Mouse (Mus musculus) hindbrain, embryonic 11.5 days (tissue): ENCODE results near the gene Dnaic2. TPM values are rescaled to one million over a fixed set of nuclear protein-coding genes. Genes with fewer than 3 reads are reported as not detected.

ENCODE experiments used
- ATAC-seq: fragments of 200-750 bp; cut with Nextera tagmentation; 2 replicates; pipeline ENCODE4 v1.8.0; 2017; ENCODE audit warnings: mild to moderate bottlenecking, moderate TSS enrichment, moderate library complexity; ENCODE audit not compliant: low FRiP score
- DNase-seq: peaks from one replicate; pipeline ENCODE4 v3.0.0-alpha.2; 2015; ENCODE audit warnings: low spot score
- H3K27ac ChIP-seq: fragments of 300-500 bp; sonication (generic); 2 replicates; pipeline ENCODE4 v1.5.1; 2014; ENCODE audit warnings: mild to moderate bottlenecking, low read depth, low read length
- H3K27me3 ChIP-seq: fragments of 300-500 bp; sonication (generic); 2 replicates; pipeline ENCODE4 v1.6.1; 2014; ENCODE audit warnings: mild to moderate bottlenecking, low read length, moderate library complexity, mixed read lengths; ENCODE audit not compliant: control insufficient read depth, insufficient read depth
- H3K36me3 ChIP-seq: fragments of 300-500 bp; sonication (generic); 2 replicates; pipeline ENCODE4 v1.6.1; 2014; ENCODE audit warnings: mild to moderate bottlenecking, low read length, moderate library complexity, mixed read lengths; ENCODE audit not compliant: control insufficient read depth, insufficient read depth
- H3K4me1 ChIP-seq: fragments of 300-500 bp; sonication (generic); replicated peaks from 2 replicates; pipeline ENCODE4 v1.6.1; 2014; ENCODE audit warnings: low read length, mixed read lengths; ENCODE audit not compliant: control insufficient read depth, insufficient read depth
- H3K4me2 ChIP-seq: fragments of 300-500 bp; sonication (generic); replicated peaks from 2 replicates; pipeline ENCODE4 v1.6.1; 2014; ENCODE audit warnings: mild to moderate bottlenecking, low read depth, low read length
- H3K4me3 ChIP-seq: fragments of 300-500 bp; sonication (generic); 2 replicates; pipeline ENCODE4 v1.5.1; 2014; ENCODE audit warnings: low read depth, low read length
- H3K9ac ChIP-seq: fragments of 300-500 bp; sonication (generic); 2 replicates; pipeline ENCODE4 v1.6.1; 2014; ENCODE audit warnings: low read depth, low read length
- H3K9me3 ChIP-seq: fragments of 300-500 bp; sonication (generic); 2 replicates; pipeline ENCODE4 v1.6.1; 2016; ENCODE audit warnings: low read length; ENCODE audit not compliant: control insufficient read depth
- WGBS: fragments of 180-500 bp; shearing (Covaris S2); extraction: QIAGEN DNeasy Blood & Tissue Kit; methylation state at CpG from one replicate; pipeline ENCODE4 v1.1.7; 2014; 5-methylcytosine and 5-hydroxymethylcytosine counted together
- polyA plus RNA-seq: library from polyadenylated mRNA; unstranded; fragments of >200 nt; fragmentation: Nextera tagmentation; extraction: Ambion mirVana; gene quantifications from 2 replicates; pipeline ENCODE4 v1.2.1, GENCODE M21; 2014

Gene Dnaic2
- polyA plus RNA-seq, 1 experiment from 2014 or later, result 4.6 TPM

- Histone ChIP-seq H3K9me3 (no peaks in the 10 kb centered on the region), H3K36me3 (no peaks in the 10 kb centered on the region), H3K27me3 (peaks cover 23% of the 10 kb centered on the region; the same call in 1 of the 2 replicates), H3K4me3 (peak overlapping the region; percentile 14), H3K4me1 (peaks cover 16% of the 10 kb centered on the region), H3K9ac (peak overlapping the region; percentile 34), H3K4me2 (peak overlapping the region; percentile 49), H3K27ac (peak overlapping the region; percentile 99)
- DNase-seq (no peak), ATAC-seq (no peak)
- 30% methylated on average over 4 of the region's 4 CpGs for WGBS
Measured at GRCm38 (mm10) chr11:114794691-114795090, 67.5 kb downstream of the Dnaic2 start.

- peak overlapping the region; percentile 49 for H3K4me2 ChIP-seq
- peak overlapping the region; percentile 14 for H3K4me3 ChIP-seq
- H3K27ac ChIP-seq, result peak overlapping the region; percentile 99
- ATAC-seq, result peak; percentile 87
- no peaks in the 10 kb centered on the region for H3K36me3 ChIP-seq
- H3K9me3 ChIP-seq, result no peaks in the 10 kb centered on the region
- H3K4me1 ChIP-seq, result peaks cover 16% of the 10 kb centered on the region
- H3K9ac ChIP-seq, result peak overlapping the region; percentile 66
- WGBS, result 0% methylated on average over 7 of the region's 7 CpGs
- H3K27me3 ChIP-seq, result peaks cover 18% of the 10 kb centered on the region; the same call in 1 of the 2 replicates
- peak; percentile 93 for DNase-seq
Measured at GRCm38 (mm10) chr11:114795231-114795746, 68.1 kb downstream of the Dnaic2 start.

- H3K4me1 ChIP-seq, result peaks cover 16% of the 10 kb centered on the region
- H3K4me3 ChIP-seq, result peak within 1 kb of the TSS; percentile 14
- peak within 1 kb of the TSS; percentile 66 for H3K9ac ChIP-seq
- peak; percentile 84 for DNase-seq
- peaks cover 14% of the 10 kb centered on the region; the same call in 1 of the 2 replicates for H3K27me3 ChIP-seq
- H3K4me2 ChIP-seq, result peak within 1 kb of the TSS; percentile 49
- H3K36me3 ChIP-seq, result no peaks in the 10 kb centered on the region
- H3K27ac ChIP-seq, result peak within 1 kb of the TSS; percentile 99
- ATAC-seq, result peak; percentile 91
- 1% methylated on average over 4 of the region's 4 CpGs for WGBS
- H3K9me3 ChIP-seq, result no peaks in the 10 kb centered on the region
Measured at GRCm38 (mm10) chr11:114795848-114796322, 68.7 kb downstream of the Dnaic2 start, which contains the start of gene Btbd17. TSS of gene Btbd17 (minus strand) at chr11:114795945.

- Histone ChIP-seq H3K27ac (peak overlapping the region; percentile 99), H3K27me3 (peaks cover 4% of the 10 kb centered on the region; the same call in 1 of the 2 replicates), H3K4me1 (peaks cover 11% of the 10 kb centered on the region), H3K4me2 (no peak overlapping the region), H3K9me3 (no peaks in the 10 kb centered on the region), H3K9ac (no peak overlapping the region), H3K4me3 (no peak overlapping the region), H3K36me3 (no peaks in the 10 kb centered on the region)
- DNase-seq (no peak), ATAC-seq (no peak)
- 88% methylated on average over 7 of the region's 7 CpGs for WGBS
Measured at GRCm38 (mm10) chr11:114797176-114797575, 70.0 kb downstream of the Dnaic2 start.

- Histone ChIP-seq H3K4me1 (peaks cover 11% of the 10 kb centered on the region), H3K4me2 (no peak overlapping the region), H3K27me3 (no peaks in the 10 kb centered on the region), H3K4me3 (no peak overlapping the region), H3K9me3 (no peaks in the 10 kb centered on the region), H3K9ac (no peak overlapping the region), H3K36me3 (no peaks in the 10 kb centered on the region), H3K27ac (no peak overlapping the region)
- no peak for DNase-seq
- ATAC-seq, result no peak
- WGBS, result 81% methylated on average over 3 of the region's 3 CpGs
Measured at GRCm38 (mm10) chr11:114797981-114798380, 70.8 kb downstream of the Dnaic2 start.

- H3K9ac ChIP-seq, result no peak within 1 kb of the TSS
- peaks cover 14% of the 10 kb centered on the region for H3K4me1 ChIP-seq
- no peaks in the 10 kb centered on the region for H3K9me3 ChIP-seq
- WGBS, result 94% methylated on average over 3 of the region's 3 CpGs
- DNase-seq (no peak), ATAC-seq (no peak)
- no peaks in the 10 kb centered on the region for H3K27me3 ChIP-seq
- no peak within 1 kb of the TSS for H3K4me3 ChIP-seq
- no peaks in the 10 kb centered on the region for H3K36me3 ChIP-seq
- no peak within 1 kb of the TSS for H3K27ac ChIP-seq
- no peak within 1 kb of the TSS for H3K4me2 ChIP-seq
Measured at GRCm38 (mm10) chr11:114798624-114799023, 71.4 kb downstream of the Dnaic2 start, which contains the start of gene Gpr142. TSS of gene Gpr142 (plus strand) at chr11:114798924.

GRCm38 (mm10) chr11:114801906-114802305, 74.7 kb downstream of the Dnaic2 start:
- Histone ChIP-seq H3K27me3 (no peaks in the 10 kb centered on the region), H3K4me1 (peaks cover 18% of the 10 kb centered on the region), H3K9ac (no peak overlapping the region), H3K36me3 (no peaks in the 10 kb centered on the region), H3K27ac (no peak overlapping the region), H3K9me3 (no peaks in the 10 kb centered on the region), H3K4me3 (no peak overlapping the region), H3K4me2 (no peak overlapping the region)
- DNase-seq (no peak), ATAC-seq (no peak)
- 93% methylated on average over 1 of the region's 1 CpGs for WGBS

DNA sequence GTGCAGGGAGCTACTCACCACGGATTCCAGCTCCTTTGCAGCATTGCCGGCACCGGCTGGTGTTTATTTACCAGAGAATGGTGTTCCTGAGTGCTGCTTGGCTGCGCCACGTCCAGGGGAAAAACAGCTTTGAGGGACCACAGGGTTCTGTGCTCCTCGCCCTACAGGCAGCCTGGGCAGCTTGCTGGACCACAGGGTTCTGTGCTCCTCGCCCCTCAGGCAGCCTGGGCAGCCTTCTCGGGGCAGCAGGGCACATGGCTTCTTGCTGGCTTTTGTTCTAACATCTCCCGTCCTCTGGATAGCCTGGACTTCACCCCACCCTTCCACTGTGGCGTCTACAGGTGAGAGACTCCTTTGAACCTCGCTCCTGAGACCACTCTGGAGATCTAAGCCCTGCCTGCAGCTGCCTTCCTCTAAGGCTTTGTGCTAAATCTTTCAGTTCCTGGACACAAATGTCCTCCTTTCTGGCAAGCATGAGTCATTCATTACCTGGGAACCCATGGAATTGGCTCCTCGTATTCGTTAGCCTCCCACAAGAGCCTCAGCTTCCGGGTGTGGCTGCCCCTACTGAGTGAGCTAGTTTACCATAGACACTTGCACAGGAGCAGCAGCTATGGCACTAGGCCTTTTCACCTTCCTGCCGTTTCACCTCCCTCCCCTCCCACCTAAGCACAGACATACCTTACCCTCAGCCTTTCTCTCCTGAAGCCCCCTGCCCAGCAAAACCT, 75.5 kb downstream of the Dnaic2 start:
- no peak for DNase-seq
- H3K9me3 ChIP-seq, result no peaks in the 10 kb centered on the region
- no peaks in the 10 kb centered on the region for H3K36me3 ChIP-seq
- no peak overlapping the region for H3K4me2 ChIP-seq
- 0 out of 2 replicates have a peak overlapping the region, but pooled peaks have one; percentile 7 for H3K9ac ChIP-seq
- no peak overlapping the region for H3K4me3 ChIP-seq
- H3K4me1 ChIP-seq, result peaks cover 24% of the 10 kb centered on the region
- H3K27me3 ChIP-seq, result no peaks in the 10 kb centered on the region
- no peak overlapping the region for H3K27ac ChIP-seq
- no peak for ATAC-seq
- WGBS, result 57% methylated on average over 15 of the region's 15 CpGs
